Mouse (Mus musculus): ENCODE data around the gene Adgrf3.

- TF ChIP-seq MAZ (IDR thresholded peaks at IDR 0.05; ENCODE audit: low read depth, low read length), result no peak
- TF ChIP-seq CTCF (conservative IDR thresholded peaks at IDR 0.05 in 1 of 2, IDR thresholded peaks at IDR 0.05 in 1 of 2; ENCODE audit: low read depth in 2 of 2, low read length in 2 of 2), result no peak
- TF ChIP-seq MAX (IDR thresholded peaks at IDR 0.05; ENCODE audit: low read length), result no peak
- no peak for TF ChIP-seq NRF1 (IDR thresholded peaks at IDR 0.05; ENCODE audit: low read depth, low read length)
- no peak for TF ChIP-seq PAX5 (IDR thresholded peaks at IDR 0.05; ENCODE audit: low read length)
- no peak for TF ChIP-seq CHD1 (IDR thresholded peaks at IDR 0.05; ENCODE audit: low read depth, low read length)
- TF ChIP-seq POLR2A (IDR thresholded peaks at IDR 0.05; ENCODE audit: low read depth, low read length), result no peak
- TF ChIP-seq MAFK (IDR thresholded peaks at IDR 0.05; ENCODE audit: insufficient replicate concordance, low read length), result no peak
- no peak for TF ChIP-seq MXI1 (IDR thresholded peaks at IDR 0.05; ENCODE audit: low read depth, low read length)
- TF ChIP-seq BHLHE40 (IDR thresholded peaks at IDR 0.05; ENCODE audit: low read depth, low read length), result no peak
Observed at GRCm38 (mm10) chr5:30242410-30242809, 36.9 kb upstream of the Adgrf3 start.
